Mouse (Mus musculus): Measurements from ENCODE around the gene Ctdnep1. TPM values are rescaled to one million over a fixed set of nuclear protein-coding genes. Genes with fewer than 3 reads are reported as not detected.
A peak's percentile ranks its signal among the peaks of the same experiment; 100 is the strongest.

Ctdnep1 gene
- polyA plus RNA-seq, 1 experiment from 2014 or later, result 19.0 TPM

GRCm38 (mm10) chr11:69999666-70000065, 18.7 kb downstream of the Ctdnep1 start:
- 82% methylated on average over 8 of the region's 8 CpGs for WGBS
- Histone ChIP-seq H3K9ac (replicated peaks; ENCODE audit: low read depth, low read length) (no peak overlapping the region), H3K36me3 (ENCODE audit: control insufficient read depth, insufficient read depth) (peaks cover 11% of the 10 kb centered on the region), H3K4me3 (replicated peaks; ENCODE audit: low read length) (no peak overlapping the region), H3K27me3 (replicated peaks; ENCODE audit: control insufficient read depth, insufficient read depth, low read length) (no peaks in the 10 kb centered on the region), H3K4me1 (replicated peaks; ENCODE audit: control insufficient read depth, insufficient read depth, low read length) (peaks cover 42% of the 10 kb centered on the region), H3K4me2 (ENCODE audit: low read length) (no peak overlapping the region), H3K9me3 (ENCODE audit: control insufficient read depth, low read length) (no peaks in the 10 kb centered on the region), H3K27ac (ENCODE audit: low read length) (no peak overlapping the region; the same call in 1 of the 2 replicates)
- ATAC-seq, result no peak

GRCm38 (mm10) chr11:70000396-70000898, 19.5 kb downstream of the Ctdnep1 start, which contains the start of gene Dvl2:
Gene Dvl2, plus strand, starts transcription at chr11:70000595.
- peak within 1 kb of the TSS; percentile 82 for H3K4me3 ChIP-seq (replicated peaks; ENCODE audit: low read length)
- no peaks in the 10 kb centered on the region for H3K9me3 ChIP-seq (ENCODE audit: control insufficient read depth, low read length)
- H3K27ac ChIP-seq (ENCODE audit: low read length), result peak within 1 kb of the TSS; percentile 97
- H3K27me3 ChIP-seq (replicated peaks; ENCODE audit: control insufficient read depth, insufficient read depth, low read length), result no peaks in the 10 kb centered on the region
- ATAC-seq, result peak; percentile 69
- peak within 1 kb of the TSS; percentile 95 for H3K4me2 ChIP-seq (ENCODE audit: low read length)
- H3K4me1 ChIP-seq (replicated peaks; ENCODE audit: control insufficient read depth, insufficient read depth, low read length), result peaks cover 42% of the 10 kb centered on the region
- under 1% methylated on average over 48 of the region's 48 CpGs for WGBS
- H3K9ac ChIP-seq (replicated peaks; ENCODE audit: low read depth, low read length), result peak within 1 kb of the TSS; percentile 83
- H3K36me3 ChIP-seq (ENCODE audit: control insufficient read depth, insufficient read depth), result peaks cover 11% of the 10 kb centered on the region; the same call in 1 of the 2 replicates

GRCm38 (mm10) chr11:70001159-70001558, 20.2 kb downstream of the Ctdnep1 start:
- H3K27ac ChIP-seq (ENCODE audit: low read length), result peak overlapping the region; percentile 97
- peak overlapping the region; percentile 95 for H3K4me2 ChIP-seq (ENCODE audit: low read length)
- ATAC-seq, result no peak
- WGBS, result 8% methylated on average over 8 of the region's 8 CpGs
- H3K36me3 ChIP-seq (ENCODE audit: control insufficient read depth, insufficient read depth), result peaks cover 17% of the 10 kb centered on the region
- no peaks in the 10 kb centered on the region for H3K9me3 ChIP-seq (ENCODE audit: control insufficient read depth, low read length)
- H3K27me3 ChIP-seq (replicated peaks; ENCODE audit: control insufficient read depth, insufficient read depth, low read length), result no peaks in the 10 kb centered on the region
- peak overlapping the region; percentile 82 for H3K4me3 ChIP-seq (replicated peaks; ENCODE audit: low read length)
- H3K9ac ChIP-seq (replicated peaks; ENCODE audit: low read depth, low read length), result peak overlapping the region; percentile 83
- H3K4me1 ChIP-seq (replicated peaks; ENCODE audit: control insufficient read depth, insufficient read depth, low read length), result peaks cover 42% of the 10 kb centered on the region

- Histone ChIP-seq H3K4me2 (ENCODE audit: low read length) (peak overlapping the region; percentile 95), H3K36me3 (ENCODE audit: control insufficient read depth, insufficient read depth) (peaks cover 24% of the 10 kb centered on the region), H3K9me3 (ENCODE audit: control insufficient read depth, low read length) (no peaks in the 10 kb centered on the region), H3K9ac (replicated peaks; ENCODE audit: low read depth, low read length) (no peak overlapping the region), H3K27me3 (replicated peaks; ENCODE audit: control insufficient read depth, insufficient read depth, low read length) (no peaks in the 10 kb centered on the region), H3K4me1 (replicated peaks; ENCODE audit: control insufficient read depth, insufficient read depth, low read length) (peaks cover 42% of the 10 kb centered on the region), H3K27ac (ENCODE audit: low read length) (no peak overlapping the region), H3K4me3 (replicated peaks; ENCODE audit: low read length) (peak overlapping the region; percentile 82)
- no peak for ATAC-seq
These were observed 20.9 kb downstream of the Ctdnep1 start for GRCm38 (mm10) chr11:70001865-70002264.

GRCm38 (mm10) chr11:70002471-70002870, 21.5 kb downstream of the Ctdnep1 start:
- Histone ChIP-seq H3K27me3 (replicated peaks; ENCODE audit: control insufficient read depth, insufficient read depth, low read length) (no peaks in the 10 kb centered on the region), H3K9ac (replicated peaks; ENCODE audit: low read depth, low read length) (no peak overlapping the region), H3K4me3 (replicated peaks; ENCODE audit: low read length) (no peak overlapping the region), H3K4me1 (replicated peaks; ENCODE audit: control insufficient read depth, insufficient read depth, low read length) (peaks cover 39% of the 10 kb centered on the region), H3K27ac (ENCODE audit: low read length) (no peak overlapping the region), H3K4me2 (ENCODE audit: low read length) (peak overlapping the region; percentile 95), H3K9me3 (ENCODE audit: control insufficient read depth, low read length) (no peaks in the 10 kb centered on the region), H3K36me3 (ENCODE audit: control insufficient read depth, insufficient read depth) (peaks cover 29% of the 10 kb centered on the region)
- WGBS, result 89% methylated on average over 2 of the region's 2 CpGs
- no peak for ATAC-seq

- no peak for ATAC-seq
- Histone ChIP-seq H3K4me3 (replicated peaks; ENCODE audit: low read length) (no peak overlapping the region), H3K36me3 (ENCODE audit: control insufficient read depth, insufficient read depth) (peaks cover 40% of the 10 kb centered on the region), H3K4me1 (replicated peaks; ENCODE audit: control insufficient read depth, insufficient read depth, low read length) (peaks cover 29% of the 10 kb centered on the region), H3K27me3 (replicated peaks; ENCODE audit: control insufficient read depth, insufficient read depth, low read length) (no peaks in the 10 kb centered on the region), H3K9me3 (ENCODE audit: control insufficient read depth, low read length) (no peaks in the 10 kb centered on the region), H3K4me2 (ENCODE audit: low read length) (no peak overlapping the region), H3K27ac (ENCODE audit: low read length) (no peak overlapping the region), H3K9ac (replicated peaks; ENCODE audit: low read depth, low read length) (no peak overlapping the region)
- 47% methylated on average over 5 of the region's 5 CpGs for WGBS
These were observed 24.6 kb downstream of the Ctdnep1 start for GRCm38 (mm10) chr11:70005521-70005920.

- H3K4me1 ChIP-seq (replicated peaks; ENCODE audit: control insufficient read depth, insufficient read depth, low read length), result peaks cover 9% of the 10 kb centered on the region
- H3K36me3 ChIP-seq (ENCODE audit: control insufficient read depth, insufficient read depth), result peaks cover 51% of the 10 kb centered on the region
- H3K27ac ChIP-seq (ENCODE audit: low read length), result no peak overlapping the region
- no peak for ATAC-seq
- H3K4me2 ChIP-seq (ENCODE audit: low read length), result no peak overlapping the region
- no peak overlapping the region for H3K4me3 ChIP-seq (replicated peaks; ENCODE audit: low read length)
- 97% methylated on average over 6 of the region's 6 CpGs for WGBS
- no peak overlapping the region for H3K9ac ChIP-seq (replicated peaks; ENCODE audit: low read depth, low read length)
- no peaks in the 10 kb centered on the region for H3K27me3 ChIP-seq (replicated peaks; ENCODE audit: control insufficient read depth, insufficient read depth, low read length)
- no peaks in the 10 kb centered on the region for H3K9me3 ChIP-seq (ENCODE audit: control insufficient read depth, low read length)
These were observed 29.1 kb downstream of the Ctdnep1 start for GRCm38 (mm10) chr11:70010033-70010432.

- H3K4me3 ChIP-seq (replicated peaks; ENCODE audit: low read length), result no peak overlapping the region
- H3K36me3 ChIP-seq (ENCODE audit: control insufficient read depth, insufficient read depth), result peaks cover 50% of the 10 kb centered on the region
- no peak overlapping the region for H3K9ac ChIP-seq (replicated peaks; ENCODE audit: low read depth, low read length)
- H3K9me3 ChIP-seq (ENCODE audit: control insufficient read depth, low read length), result no peaks in the 10 kb centered on the region
- H3K4me2 ChIP-seq (ENCODE audit: low read length), result no peak overlapping the region
- H3K4me1 ChIP-seq (replicated peaks; ENCODE audit: control insufficient read depth, insufficient read depth, low read length), result peaks cover 11% of the 10 kb centered on the region
- no peaks in the 10 kb centered on the region for H3K27me3 ChIP-seq (replicated peaks; ENCODE audit: control insufficient read depth, insufficient read depth, low read length)
- H3K27ac ChIP-seq (ENCODE audit: low read length), result no peak overlapping the region
- WGBS, result 89% methylated on average over 12 of the region's 12 CpGs
- no peak for ATAC-seq
These were observed 29.6 kb downstream of the Ctdnep1 start for GRCm38 (mm10) chr11:70010548-70010947.

- WGBS, result 86% methylated on average over 10 of the region's 10 CpGs
These were observed 30.0 kb downstream of the Ctdnep1 start for GRCm38 (mm10) chr11:70010961-70011360.

GRCm38 (mm10) chr11:70012931-70013330, 32.0 kb downstream of the Ctdnep1 start:
- Histone ChIP-seq H3K27me3 (replicated peaks; ENCODE audit: control insufficient read depth, insufficient read depth, low read length) (no peaks in the 10 kb centered on the region), H3K4me3 (replicated peaks; ENCODE audit: low read length) (no peak overlapping the region), H3K36me3 (ENCODE audit: control insufficient read depth, insufficient read depth) (peaks cover 28% of the 10 kb centered on the region), H3K9me3 (ENCODE audit: control insufficient read depth, low read length) (no peaks in the 10 kb centered on the region), H3K27ac (ENCODE audit: low read length) (no peak overlapping the region), H3K9ac (replicated peaks; ENCODE audit: low read depth, low read length) (no peak overlapping the region), H3K4me1 (replicated peaks; ENCODE audit: control insufficient read depth, insufficient read depth, low read length) (peaks cover 21% of the 10 kb centered on the region), H3K4me2 (ENCODE audit: low read length) (no peak overlapping the region)
- no peak for ATAC-seq
- 76% methylated on average over 9 of the region's 9 CpGs for whole genome bisulfite sequencing

More at GRCm38 (mm10) chr11:70010961-70011360, 30.0 kb downstream of the Ctdnep1 start:
- no peak overlapping the region for H3K9ac ChIP-seq (replicated peaks; ENCODE audit: low read depth, low read length)
- H3K4me2 ChIP-seq (ENCODE audit: low read length), result no peak overlapping the region
- no peaks in the 10 kb centered on the region for H3K27me3 ChIP-seq (replicated peaks; ENCODE audit: control insufficient read depth, insufficient read depth, low read length)
- no peak overlapping the region for H3K4me3 ChIP-seq (replicated peaks; ENCODE audit: low read length)
- peaks cover 13% of the 10 kb centered on the region for H3K4me1 ChIP-seq (replicated peaks; ENCODE audit: control insufficient read depth, insufficient read depth, low read length)
- H3K9me3 ChIP-seq (ENCODE audit: control insufficient read depth, low read length), result no peaks in the 10 kb centered on the region
- H3K27ac ChIP-seq (ENCODE audit: low read length), result no peak overlapping the region
- peaks cover 47% of the 10 kb centered on the region for H3K36me3 ChIP-seq (ENCODE audit: control insufficient read depth, insufficient read depth)
- ATAC-seq, result no peak
